Mouse (Mus musculus): Measurements from ENCODE around the gene Ncl. TPM values are rescaled to one million over a fixed set of nuclear protein-coding genes. Genes with fewer than 3 reads are reported as not detected.

Gene Ncl
- polyA plus RNA-seq, 1 experiment from 2014 or later = 295 TPM

- ATAC-seq (replicated peaks; ENCODE audit: low FRiP score, low read depth) = no peak
- Histone ChIP-seq H3K4me1 (replicated peaks; ENCODE audit: insufficient read depth, low read length) (no peaks in the 10 kb centered on the region), H3K4me2 (ENCODE audit: low read length) (no peak overlapping the region), H3K27me3 (ENCODE audit: insufficient read depth, low read length) (no peaks in the 10 kb centered on the region), H3K9me3 (replicated peaks; ENCODE audit: low read length) (no peaks in the 10 kb centered on the region), H3K9ac (ENCODE audit: low read depth, low read length) (no peak overlapping the region), H3K27ac (no peak overlapping the region), H3K4me3 (replicated peaks; ENCODE audit: low read depth, low read length) (no peak overlapping the region), H3K36me3 (ENCODE audit: insufficient read depth, low read length) (peaks cover 40% of the 10 kb centered on the region)
- no peak for DNase-seq (ENCODE audit: low spot score)
- peak; percentile 45 for TF ChIP-seq CTCF (IDR thresholded peaks at IDR 0.05; ENCODE audit: low read depth)
- WGBS = 83% methylated on average over 3 of the region's 3 CpGs
Measured at GRCm38 (mm10) chr1:86346851-86347715, 12.1 kb downstream of the Ncl start.

- Histone ChIP-seq H3K9ac (ENCODE audit: low read depth, low read length) (no peak overlapping the region), H3K4me1 (replicated peaks; ENCODE audit: insufficient read depth, low read length) (no peaks in the 10 kb centered on the region), H3K27ac (no peak overlapping the region), H3K4me2 (ENCODE audit: low read length) (no peak overlapping the region), H3K4me3 (replicated peaks; ENCODE audit: low read depth, low read length) (no peak overlapping the region), H3K36me3 (ENCODE audit: insufficient read depth, low read length) (peaks cover 29% of the 10 kb centered on the region), H3K9me3 (replicated peaks; ENCODE audit: low read length) (no peaks in the 10 kb centered on the region), H3K27me3 (ENCODE audit: insufficient read depth, low read length) (no peaks in the 10 kb centered on the region)
- TF ChIP-seq CTCF (IDR thresholded peaks at IDR 0.05; ENCODE audit: low read depth) = no peak
- DNase-seq (ENCODE audit: low spot score) = no peak
- no peak for ATAC-seq (replicated peaks; ENCODE audit: low FRiP score, low read depth)
- 92% methylated on average over 4 of the region's 4 CpGs for WGBS
Measured at GRCm38 (mm10) chr1:86345956-86346355, 13.2 kb downstream of the Ncl start.

- TF ChIP-seq CTCF (IDR thresholded peaks at IDR 0.05; ENCODE audit: low read depth) = no peak
- H3K27ac ChIP-seq = no peak overlapping the region
- H3K9me3 ChIP-seq (replicated peaks; ENCODE audit: low read length) = no peaks in the 10 kb centered on the region
Measured at GRCm38 (mm10) chr1:86345069-86345468, 14.1 kb downstream of the Ncl start.

GRCm38 (mm10) chr1:86343969-86344861 lies 15.0 kb downstream of the Ncl start:
- DNase-seq (ENCODE audit: low spot score) = no peak
- H3K36me3 ChIP-seq (ENCODE audit: insufficient read depth, low read length) = peaks cover 14% of the 10 kb centered on the region; the same call in 1 of the 2 replicates
- no peak overlapping the region for H3K9ac ChIP-seq (ENCODE audit: low read depth, low read length)
- no peak overlapping the region for H3K27ac ChIP-seq
- H3K4me2 ChIP-seq (ENCODE audit: low read length) = no peak overlapping the region
- H3K27me3 ChIP-seq (ENCODE audit: insufficient read depth, low read length) = no peaks in the 10 kb centered on the region
- no peak overlapping the region for H3K4me3 ChIP-seq (replicated peaks; ENCODE audit: low read depth, low read length)
- H3K9me3 ChIP-seq (replicated peaks; ENCODE audit: low read length) = no peaks in the 10 kb centered on the region
- no peak for TF ChIP-seq CTCF (IDR thresholded peaks at IDR 0.05; ENCODE audit: low read depth)
- H3K4me1 ChIP-seq (replicated peaks; ENCODE audit: insufficient read depth, low read length) = no peaks in the 10 kb centered on the region
- 59% methylated on average over 4 of the region's 4 CpGs for WGBS
- no peak for ATAC-seq (replicated peaks; ENCODE audit: low FRiP score, low read depth)

More at GRCm38 (mm10) chr1:86345069-86345468, 14.1 kb downstream of the Ncl start:
- WGBS = 94% methylated on average over 4 of the region's 4 CpGs
- H3K4me1 ChIP-seq (replicated peaks; ENCODE audit: insufficient read depth, low read length) = no peaks in the 10 kb centered on the region
- peaks cover 20% of the 10 kb centered on the region for H3K36me3 ChIP-seq (ENCODE audit: insufficient read depth, low read length)
- DNase-seq (ENCODE audit: low spot score) (no peak), ATAC-seq (replicated peaks; ENCODE audit: low FRiP score, low read depth) (no peak)
- H3K4me3 ChIP-seq (replicated peaks; ENCODE audit: low read depth, low read length) = no peak overlapping the region
- no peaks in the 10 kb centered on the region for H3K27me3 ChIP-seq (ENCODE audit: insufficient read depth, low read length)
- no peak overlapping the region for H3K9ac ChIP-seq (ENCODE audit: low read depth, low read length)
- no peak overlapping the region for H3K4me2 ChIP-seq (ENCODE audit: low read length)

GRCm38 (mm10) chr1:86343087-86343645 lies 16.0 kb downstream of the Ncl start:
- TF ChIP-seq CTCF (IDR thresholded peaks at IDR 0.05; ENCODE audit: low read depth) = no peak
- Histone ChIP-seq H3K9me3 (replicated peaks; ENCODE audit: low read length) (no peaks in the 10 kb centered on the region), H3K9ac (ENCODE audit: low read depth, low read length) (no peak overlapping the region), H3K4me1 (replicated peaks; ENCODE audit: insufficient read depth, low read length) (no peaks in the 10 kb centered on the region), H3K27me3 (ENCODE audit: insufficient read depth, low read length) (no peaks in the 10 kb centered on the region), H3K4me3 (replicated peaks; ENCODE audit: low read depth, low read length) (no peak overlapping the region), H3K36me3 (ENCODE audit: insufficient read depth, low read length) (peaks cover 4% of the 10 kb centered on the region; the same call in 1 of the 2 replicates), H3K4me2 (ENCODE audit: low read length) (no peak overlapping the region), H3K27ac (no peak overlapping the region)
- ATAC-seq (replicated peaks; ENCODE audit: low FRiP score, low read depth) (no peak), DNase-seq (ENCODE audit: low spot score) (no peak)
- WGBS = 89% methylated on average over 1 of the region's 1 CpGs

- no peak for ATAC-seq (replicated peaks; ENCODE audit: low FRiP score, low read depth)
- Histone ChIP-seq H3K36me3 (ENCODE audit: insufficient read depth, low read length) (peaks cover 4% of the 10 kb centered on the region; the same call in 1 of the 2 replicates), H3K27ac (no peak overlapping the region), H3K4me1 (replicated peaks; ENCODE audit: insufficient read depth, low read length) (no peaks in the 10 kb centered on the region), H3K9ac (ENCODE audit: low read depth, low read length) (no peak overlapping the region), H3K4me3 (replicated peaks; ENCODE audit: low read depth, low read length) (no peak overlapping the region), H3K9me3 (replicated peaks; ENCODE audit: low read length) (no peaks in the 10 kb centered on the region), H3K27me3 (ENCODE audit: insufficient read depth, low read length) (no peaks in the 10 kb centered on the region), H3K4me2 (ENCODE audit: low read length) (no peak overlapping the region)
- DNase-seq (ENCODE audit: low spot score) = no peak
- no peak for TF ChIP-seq CTCF (IDR thresholded peaks at IDR 0.05; ENCODE audit: low read depth)
- 96% methylated on average over 2 of the region's 2 CpGs for WGBS
Measured at GRCm38 (mm10) chr1:86342371-86342770, 16.8 kb downstream of the Ncl start.
